Mouse (Mus musculus) thymus, postnatal 10 days (tissue): ENCODE data around the gene Ccdc110.

Experiments
- DNase-seq, 2 experiments: peaks; one replicate each; pipeline ENCODE4 v3.0.0; 2021; ENCODE audit warnings: low spot score in 2 of 2

Ccdc110 gene

DNA sequence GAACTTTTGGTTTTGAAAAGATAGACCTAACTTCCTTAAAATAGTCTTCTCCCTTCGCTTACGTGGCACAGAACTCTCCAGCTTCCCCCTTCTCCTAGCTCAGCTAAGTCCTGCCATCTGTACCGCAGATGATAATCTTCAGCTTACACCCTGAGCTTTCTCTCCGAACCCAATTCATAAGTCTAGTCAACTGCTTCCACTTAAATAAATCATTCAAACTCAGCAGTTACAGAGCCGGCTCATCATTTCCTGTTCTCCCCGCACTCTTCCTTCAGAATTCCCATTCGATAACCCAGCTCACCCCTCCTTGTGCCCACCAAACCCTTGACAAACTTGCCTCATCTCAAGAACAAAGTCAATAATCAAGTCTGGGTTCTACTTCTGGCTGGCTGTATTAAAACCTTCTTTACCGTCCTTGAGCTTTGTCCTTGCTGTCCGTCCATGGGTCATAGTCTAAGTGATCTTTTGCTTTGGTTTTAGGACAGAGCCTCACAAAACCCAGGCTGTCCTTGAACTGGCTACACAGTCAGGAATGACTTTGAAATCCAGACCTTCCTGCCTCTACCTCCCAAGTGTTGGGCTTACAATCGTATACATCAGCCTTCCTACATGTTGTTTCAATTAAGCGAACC lies 41.5 kb downstream of the Ccdc110 start:
- DNase-seq: no peak

GRCm38 (mm10) chr8:45986665-45987064 lies 52.2 kb downstream of the Ccdc110 start:
- no peak for DNase-seq

GRCm38 (mm10) chr8:45988189-45988588 lies 53.8 kb downstream of the Ccdc110 start:
- DNase-seq: no peak

DNA sequence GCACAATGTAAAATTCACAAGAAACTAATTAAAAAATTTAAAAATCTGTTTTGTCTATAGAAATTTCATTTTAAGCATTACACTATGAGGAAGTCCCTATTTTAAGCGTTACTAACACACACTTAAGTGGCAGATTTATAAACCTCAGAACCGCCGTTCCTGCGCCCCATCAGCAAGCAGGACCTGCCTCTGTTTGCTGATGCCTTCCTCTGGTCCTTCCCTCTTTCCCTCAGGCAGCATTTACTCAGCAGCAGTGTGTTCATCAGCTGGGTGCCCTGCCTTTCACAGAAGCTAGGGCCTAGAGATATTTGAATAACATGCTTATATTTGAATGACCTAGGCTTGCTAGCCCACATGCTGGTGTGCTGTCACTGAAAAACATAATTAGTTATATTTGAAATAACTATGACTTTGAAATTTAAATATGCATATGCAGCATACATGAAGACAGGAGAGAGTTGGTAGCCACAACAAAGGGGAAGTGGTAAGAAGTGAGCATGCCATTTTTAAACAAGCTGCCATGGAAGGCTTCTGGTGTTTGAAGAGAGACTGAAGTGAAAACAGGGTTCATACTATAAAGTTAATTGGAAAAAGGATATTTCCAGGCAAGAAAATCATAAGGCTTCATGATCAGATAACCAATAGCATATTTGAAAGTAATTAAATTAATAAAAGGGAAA lies 56.4 kb downstream of the Ccdc110 start:
- DNase-seq: no peak
